Mouse (Mus musculus) layer of hippocampus, adult 8-10 months (tissue): ENCODE measurements around the gene Il22ra1. TPM values are rescaled to one million over a fixed set of nuclear protein-coding genes. Genes with fewer than 3 reads are reported as not detected.

ENCODE experiments used
- DNase-seq, 2 experiments: peaks; one replicate each; pipeline ENCODE4 v3.0.0; 2022; ENCODE audit warnings: low spot score in 2 of 2
- total RNA-seq, 4 experiments: library from RNA; stranded (reverse); gene quantifications; 2 replicates each; pipeline ENCODE4 v1.2.4; 2022

The Il22ra1 gene
- total RNA-seq, 4 experiments from 2014 or later, result 0.21 TPM; not detected in 3

DNA sequence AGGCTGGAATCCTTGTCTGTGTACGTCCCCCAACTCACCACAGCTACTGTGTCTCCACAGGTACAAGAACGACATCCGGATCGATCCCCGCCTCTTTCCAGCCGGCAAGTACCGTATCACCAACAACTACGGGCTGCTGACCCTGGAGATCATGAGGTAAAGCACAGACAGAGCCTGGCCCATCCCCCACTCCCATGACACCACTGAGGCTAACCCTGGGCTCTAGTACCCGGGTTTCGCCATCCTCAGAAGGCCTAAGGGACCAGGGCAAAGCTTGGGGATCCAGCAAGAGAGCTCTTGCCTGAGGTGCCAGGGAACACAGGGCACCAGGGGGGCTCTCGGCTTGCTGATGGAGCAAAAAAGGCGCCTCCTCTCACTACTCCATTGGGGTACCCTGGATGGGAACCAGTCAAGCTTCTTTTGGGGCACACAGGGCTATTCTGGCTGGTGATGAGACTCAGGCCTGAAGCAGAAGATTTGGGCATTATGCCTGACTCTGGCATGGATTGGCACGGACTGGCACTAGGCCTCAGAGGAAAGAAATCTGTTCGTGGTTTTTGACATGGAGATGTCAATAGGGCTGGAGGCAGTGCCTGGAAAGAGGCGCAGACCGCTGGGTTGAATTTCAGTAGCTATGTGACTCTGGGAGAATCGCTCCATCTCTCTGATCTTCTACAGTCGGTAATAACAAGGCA, 42.8 kb downstream of the Il22ra1 start:
- DNase-seq, result no peak

DNA sequence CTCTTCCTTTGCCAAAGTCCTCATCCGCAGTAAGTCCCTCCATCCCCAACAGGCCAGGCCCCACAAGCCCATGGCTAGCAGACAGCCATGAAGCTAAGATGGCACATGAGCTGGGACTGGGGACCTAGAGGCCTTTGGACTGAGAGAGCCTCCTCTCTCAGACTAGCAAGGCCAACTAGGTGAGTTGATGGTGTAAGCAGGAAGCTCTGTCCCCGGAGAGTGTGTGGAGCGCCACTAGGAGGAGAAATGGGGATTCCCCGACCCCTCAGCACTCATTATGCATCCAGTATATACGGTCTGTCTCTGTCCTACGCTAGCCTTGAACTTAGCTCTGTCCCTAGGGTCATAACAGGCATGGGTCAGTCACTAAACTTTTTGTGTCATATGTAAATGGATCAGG, 43.6 kb downstream of the Il22ra1 start:
- DNase-seq, result no peak

DNA sequence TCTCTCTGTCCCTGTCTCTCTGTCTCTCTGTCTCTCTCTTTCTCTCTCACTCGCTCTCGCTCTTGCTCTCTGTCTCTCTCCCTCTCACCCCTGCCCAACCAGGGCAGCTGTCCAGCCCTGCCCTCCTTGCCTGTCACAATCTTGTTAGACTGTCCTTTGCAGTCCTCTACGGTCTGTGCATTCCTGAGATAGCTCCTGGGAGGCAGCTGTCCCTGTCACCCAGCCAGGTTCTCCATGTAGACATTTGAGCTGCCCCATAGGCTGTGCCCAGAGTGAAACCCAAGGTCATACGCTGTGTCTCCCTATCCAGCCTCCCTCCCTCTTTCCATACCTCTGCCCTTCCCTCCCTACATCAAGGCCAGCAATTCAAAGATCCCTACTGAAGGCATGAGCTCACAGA, 44.7 kb downstream of the Il22ra1 start:
- no peak for DNase-seq

- DNase-seq, result no peak
Measured at GRCm38 (mm10) chr4:135774496-135774895, 46.5 kb downstream of the Il22ra1 start.

GRCm38 (mm10) chr4:135776850-135777249, 48.9 kb downstream of the Il22ra1 start:
- no peak for DNase-seq

DNA sequence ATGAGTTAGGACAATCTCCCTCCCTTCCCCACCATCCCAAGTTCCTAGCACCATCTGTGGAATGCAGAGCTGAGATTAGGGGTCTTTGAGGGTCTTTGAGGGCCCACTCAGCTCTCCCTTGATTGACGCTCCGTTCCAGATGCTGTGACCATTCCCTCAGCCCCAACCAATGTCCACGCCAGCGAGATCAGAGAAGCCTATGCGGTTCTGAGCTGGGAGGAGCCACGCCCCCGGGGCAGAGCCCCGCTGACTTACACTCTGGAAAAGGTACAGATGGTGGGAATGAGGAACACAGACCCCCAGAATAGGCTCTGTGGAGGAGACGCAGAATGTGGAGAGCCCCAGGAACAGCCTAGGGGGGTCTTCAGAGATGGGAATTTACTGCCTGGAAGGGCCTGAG, 51.7 kb downstream of the Il22ra1 start:
- no peak for DNase-seq

DNA sequence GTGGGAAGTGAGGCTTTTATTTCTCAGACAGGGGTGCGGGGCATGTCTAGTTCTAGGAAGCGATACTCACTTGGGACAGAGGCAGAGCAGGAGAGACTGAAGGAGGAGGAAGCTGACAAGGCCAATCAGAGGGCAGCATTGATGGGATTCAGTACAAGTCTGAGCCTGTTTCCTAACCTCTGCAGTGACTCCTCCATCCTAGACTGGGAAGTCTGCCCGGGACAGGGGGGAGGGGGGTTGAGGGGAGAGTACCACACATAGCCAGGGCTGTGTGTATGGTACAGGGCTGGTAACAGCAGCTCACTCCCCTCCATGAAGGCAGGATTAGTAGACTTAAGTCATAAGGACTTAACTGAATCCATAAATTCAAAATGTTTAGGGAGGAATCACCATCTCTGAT, 52.3 kb downstream of the Il22ra1 start:
- DNase-seq, result no peak

GRCm38 (mm10) chr4:135781304-135781703, 53.3 kb downstream of the Il22ra1 start:
- DNase-seq, result no peak

DNA sequence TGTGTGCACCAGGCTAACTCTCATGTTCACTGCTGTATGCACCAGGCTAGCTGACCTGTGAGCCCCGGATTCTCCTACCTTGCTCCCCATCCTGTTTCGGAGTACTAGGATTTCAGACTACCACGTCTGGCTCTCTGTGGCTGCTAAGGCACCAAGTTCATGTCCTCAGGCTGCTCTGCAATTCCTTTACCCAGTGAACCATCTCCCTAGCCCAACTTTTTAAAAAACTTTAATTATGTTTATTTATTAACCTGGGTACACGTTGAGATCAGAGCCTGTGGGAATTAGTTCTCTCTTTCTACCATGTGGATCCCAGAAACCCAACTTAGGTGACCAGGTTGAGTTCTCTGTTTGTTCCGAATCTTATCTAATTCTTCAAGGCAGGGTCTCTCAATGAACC, 58.6 kb downstream of the Il22ra1 start:
- DNase-seq, result no peak

DNA sequence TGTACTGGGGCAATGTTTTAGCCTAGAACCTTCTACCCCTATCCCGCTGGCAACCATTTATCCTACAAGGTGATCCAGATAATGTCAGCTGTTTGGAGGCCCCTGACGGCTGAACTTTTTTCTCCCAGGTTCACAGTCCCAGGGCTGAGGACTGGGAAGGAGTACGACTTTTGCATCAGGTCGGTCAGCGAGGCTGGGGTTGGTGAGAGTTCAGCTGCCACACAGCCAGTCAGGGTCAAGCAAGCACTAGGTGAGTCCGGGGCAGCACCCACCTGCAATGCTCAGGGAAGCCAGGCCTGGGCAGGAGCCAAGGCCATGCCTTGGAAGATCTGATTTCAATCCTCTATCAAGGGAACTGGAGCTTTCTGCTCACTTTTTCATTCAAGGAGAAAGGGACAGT, 59.3 kb downstream of the Il22ra1 start:
- DNase-seq, result no peak

GRCm38 (mm10) chr4:135789135-135789534, 61.2 kb downstream of the Il22ra1 start:
- DNase-seq, result no peak

GRCm38 (mm10) chr4:135792821-135793220, 64.8 kb downstream of the Il22ra1 start:
- no peak for DNase-seq

DNA sequence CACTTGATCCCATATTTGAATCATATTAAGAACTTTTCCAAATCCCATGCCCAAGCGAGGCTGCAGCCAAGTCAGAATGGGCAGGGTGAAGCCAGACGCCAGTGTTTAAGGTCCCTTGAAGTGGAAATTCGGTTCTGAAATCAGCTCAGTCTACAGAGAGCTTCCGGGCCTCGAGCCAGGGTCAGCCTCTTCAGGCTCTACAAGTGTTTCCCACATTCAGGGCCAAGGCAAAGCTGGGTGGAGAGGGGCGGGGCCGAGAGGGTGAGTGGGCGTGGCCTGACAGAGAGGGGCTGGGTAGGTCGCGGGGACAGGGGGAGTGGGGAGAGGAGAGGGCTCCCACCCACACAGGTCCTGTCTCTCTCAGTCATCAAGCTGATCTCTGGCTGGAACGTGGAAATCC, 70.0 kb downstream of the Il22ra1 start:
- peak in 1 of 2 experiments; percentile 9 for DNase-seq

DNA sequence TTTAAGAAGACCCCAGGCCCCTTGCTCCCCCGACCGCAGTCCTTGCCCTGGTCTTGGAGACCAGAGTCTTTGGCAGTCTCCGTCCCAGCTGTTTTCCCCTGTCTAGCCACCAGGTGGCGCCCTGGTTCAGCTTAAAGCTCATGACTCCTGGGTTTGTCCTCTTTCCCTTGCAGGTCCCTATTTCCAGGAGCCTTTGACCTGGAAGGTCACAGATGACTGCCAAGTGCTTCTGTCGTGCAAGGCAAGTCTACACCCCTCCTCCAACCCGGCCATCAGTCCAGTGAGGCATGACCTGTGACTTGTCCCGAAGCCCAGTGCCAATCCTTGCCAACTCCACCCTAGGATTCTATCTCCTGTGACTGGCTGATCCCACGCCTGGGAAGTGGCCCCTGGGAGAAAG, 73.6 kb downstream of the Il22ra1 start:
- DNase-seq, result peak; percentile 70 to 90

Other genes with a start within 250 kb of the Il22ra1 start
- 1 to 10 TPM in 3 of 4 experiments, under 1 TPM in 1; 0.89 to 2.2 (median 1.5) TPM for gene Stpg1, start 233.4 kb upstream of the Il22ra1 start, total RNA-seq
- gene Nipal3, start 233.1 kb upstream of the Il22ra1 start, total RNA-seq, result 10 to 100 TPM; 83.3 to 97.8 (median 90.0) TPM
- 1 to 10 TPM in 3 of 4 experiments, under 1 TPM in 1; 0.52 to 1.3 (median 1.2) TPM for gene Grhl3, start 154.5 kb upstream of the Il22ra1 start, total RNA-seq
- under 1 TPM; 0.16 to 0.52 (median 0.17) TPM for gene Ifnlr1, start 41.9 kb upstream of the Il22ra1 start, total RNA-seq
- gene Myom3, start 31.5 kb downstream of the Il22ra1 start, total RNA-seq, result under 1 TPM; 0.59 to 0.76 (median 0.69) TPM
- 10 to 100 TPM; 67.9 to 91.9 (median 79.9) TPM for gene Srsf10, start 127.6 kb downstream of the Il22ra1 start, total RNA-seq
- 10 to 100 TPM; 47.2 to 86.0 (median 47.7) TPM for gene Pnrc2, start 145.7 kb downstream of the Il22ra1 start, total RNA-seq
- under 1 TPM in 3 of 4 experiments, not detected in 1; 0.08 to 0.98 (median 0.92) TPM for gene Cnr2, start 167.2 kb downstream of the Il22ra1 start, total RNA-seq
- gene Fuca1, start 192.6 kb downstream of the Il22ra1 start, total RNA-seq, result 10 to 100 TPM; 51.2 to 73.5 (median 59.2) TPM
- 10 to 100 TPM; 34.6 to 39.1 (median 37.6) TPM for gene Hmgcl, start 218.3 kb downstream of the Il22ra1 start, total RNA-seq
- gene Gale, start 235.6 kb downstream of the Il22ra1 start, total RNA-seq, result 10 to 100 TPM; 22.3 to 28.1 (median 26.3) TPM
- 100 to 1,000 TPM in 2 of 4 experiments, 10 to 100 TPM in 2; 94.3 to 103 (median 98.5) TPM for gene Lypla2, start 244.5 kb downstream of the Il22ra1 start, total RNA-seq